Mouse (Mus musculus): ENCODE measurements around the gene Serpina6.
"Not testable (repeated sequence)": the region's sequence is repeated elsewhere in the genome, so short reads cannot be mapped to it uniquely, and the experiment has no call there.

The Serpina6 gene

DNA sequence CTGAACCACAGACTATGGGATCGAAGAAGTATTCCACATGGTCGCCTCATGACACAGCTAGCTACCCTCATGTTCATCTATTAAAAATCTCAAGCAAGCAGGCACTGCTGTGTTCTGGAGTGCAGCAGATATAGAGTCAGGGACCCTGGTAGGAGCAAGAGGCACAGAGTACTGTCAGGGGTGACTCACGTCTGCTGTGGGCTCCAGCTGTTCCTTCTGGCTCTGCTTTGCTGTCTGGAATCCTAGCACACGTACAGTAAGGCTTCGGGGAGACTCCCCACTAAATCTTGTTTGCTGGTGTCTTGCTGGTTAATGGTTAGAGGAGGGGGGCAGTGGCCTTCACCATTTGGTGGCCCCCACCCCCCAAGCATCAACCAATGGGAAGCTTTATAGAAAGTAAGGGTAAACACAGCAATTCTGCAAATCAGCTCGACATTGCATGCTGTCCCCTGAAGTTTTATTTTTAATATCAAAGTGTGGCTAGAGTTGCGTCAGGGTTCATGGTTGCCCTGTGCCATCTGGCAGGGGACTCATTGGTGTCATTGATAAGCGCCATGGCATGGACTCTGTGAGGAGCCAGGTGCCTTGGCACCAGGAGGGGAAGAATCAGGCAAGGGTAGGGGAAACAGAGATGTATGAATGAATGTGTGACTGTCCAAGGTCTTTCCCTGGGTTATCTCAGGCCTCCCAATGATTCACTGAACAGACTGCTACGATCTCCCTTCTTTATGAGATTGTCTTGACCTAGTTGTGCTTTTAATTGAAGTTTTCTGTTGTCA is at the start of gene Serpina6:
Gene Serpina6, minus strand, starts transcription at position 365 of the 779 bp plus-strand sequence.
- no peak for ATAC-seq (ENCODE audit: insufficient number of reproducible peaks, low FRiP score, low TSS enrichment)

DNA sequence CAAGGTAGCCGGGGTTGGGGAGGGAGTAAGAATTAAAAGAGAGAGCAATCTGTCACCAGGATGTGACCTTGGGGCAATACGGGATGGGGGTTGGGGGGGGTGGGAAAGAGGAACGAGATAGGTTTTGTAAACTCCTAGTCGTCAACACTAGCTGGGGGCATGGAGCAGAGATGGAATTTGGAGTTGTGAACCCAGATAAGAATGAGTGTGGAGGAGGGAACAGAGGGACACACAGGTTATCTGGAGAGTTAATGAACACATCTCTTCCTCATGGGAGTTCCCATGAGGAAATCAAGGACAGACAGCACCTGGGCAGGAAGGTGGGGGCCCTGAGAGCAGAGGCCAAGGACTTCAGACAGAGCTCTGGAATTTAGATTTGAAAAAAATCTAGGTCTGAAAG is 49.1 kb upstream of the Serpina6 start:
- no peak for ATAC-seq (ENCODE audit: insufficient number of reproducible peaks, low FRiP score, low TSS enrichment)

GRCm38 (mm10) chr12:103705547-103705946 is 48.5 kb upstream of the Serpina6 start:
- ATAC-seq (ENCODE audit: insufficient number of reproducible peaks, low FRiP score, low TSS enrichment): no peak

GRCm38 (mm10) chr12:103700144-103700750 is 43.2 kb upstream of the Serpina6 start:
- no peak for ATAC-seq (ENCODE audit: insufficient number of reproducible peaks, low FRiP score, low TSS enrichment)

DNA sequence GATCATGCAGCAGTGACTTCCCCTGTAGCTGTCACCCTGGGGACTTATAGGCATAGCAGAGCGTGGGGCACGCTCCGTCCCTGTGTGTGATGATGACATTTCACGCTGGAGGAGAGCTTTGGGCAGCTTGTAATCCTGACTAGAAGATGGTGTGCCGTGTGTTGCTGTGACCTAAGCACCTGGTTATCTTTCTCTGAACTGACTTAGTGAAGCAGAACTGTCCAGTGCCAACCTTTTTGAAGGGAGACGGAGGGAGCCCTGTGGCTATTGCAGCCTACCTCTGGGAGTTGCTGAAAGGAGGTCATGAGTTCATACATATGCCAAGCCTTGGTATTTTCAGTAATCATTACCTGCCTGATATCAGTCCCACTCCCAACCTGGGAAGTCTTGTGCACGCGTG is 38.4 kb upstream of the Serpina6 start, which contains the start of gene Serpina1f:
Gene Serpina1f, minus strand, starts transcription at position 101 of the 400 bp plus-strand sequence.
- ATAC-seq (ENCODE audit: insufficient number of reproducible peaks, low FRiP score, low TSS enrichment): no peak

DNA sequence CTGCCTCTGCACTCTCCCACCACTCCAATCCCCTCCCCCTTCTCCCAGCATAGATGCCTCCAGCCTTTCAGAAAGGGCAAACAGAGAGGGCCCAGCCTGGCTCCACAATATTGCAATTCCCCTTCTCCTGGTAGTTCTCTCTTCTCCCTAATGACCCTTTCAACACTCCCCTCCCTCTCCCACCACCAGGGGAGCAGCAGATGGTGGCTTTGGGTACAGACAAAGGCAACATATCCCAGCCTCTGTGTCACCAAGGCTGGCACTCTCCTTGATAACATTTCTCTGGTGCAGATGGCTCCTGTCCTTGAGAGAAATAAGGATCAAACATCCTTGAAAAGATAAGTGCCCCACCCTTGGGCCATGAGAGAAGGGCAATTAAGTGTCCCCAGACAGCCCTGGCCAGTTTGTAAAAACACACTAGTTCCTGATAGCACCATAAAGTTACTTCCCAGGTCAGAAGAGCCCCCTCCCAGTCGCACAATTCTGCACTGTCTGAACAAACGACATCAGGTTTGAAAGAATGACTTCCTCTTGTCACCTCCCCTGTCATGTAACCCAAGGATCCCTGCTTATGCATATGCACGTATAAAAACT is 31.3 kb upstream of the Serpina6 start:
- no peak for ATAC-seq (ENCODE audit: insufficient number of reproducible peaks, low FRiP score, low TSS enrichment)

GRCm38 (mm10) chr12:103687021-103687420 is 30.0 kb upstream of the Serpina6 start:
- no peak for ATAC-seq (ENCODE audit: insufficient number of reproducible peaks, low FRiP score, low TSS enrichment)

DNA sequence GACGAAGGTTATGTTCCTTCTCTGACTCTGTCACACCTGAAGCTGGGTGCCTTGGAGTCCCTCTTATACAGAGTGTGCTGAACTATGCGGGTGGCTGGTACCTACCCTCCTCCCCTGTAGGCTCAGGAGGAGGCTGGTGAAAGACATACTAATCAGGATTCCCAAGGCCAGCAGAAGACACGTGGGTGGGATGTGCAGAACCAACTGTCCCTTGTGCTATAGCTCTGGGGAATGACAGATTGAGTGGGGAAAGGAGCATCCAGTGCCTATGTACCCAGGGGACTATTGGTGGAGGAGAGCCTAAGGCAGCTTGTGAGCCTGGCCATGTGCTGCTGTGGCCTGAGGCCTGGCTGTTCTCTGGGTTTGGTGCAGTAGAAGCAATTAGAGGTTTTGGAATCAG is 29.0 kb upstream of the Serpina6 start:
- ATAC-seq (ENCODE audit: insufficient number of reproducible peaks, low FRiP score, low TSS enrichment): no peak

DNA sequence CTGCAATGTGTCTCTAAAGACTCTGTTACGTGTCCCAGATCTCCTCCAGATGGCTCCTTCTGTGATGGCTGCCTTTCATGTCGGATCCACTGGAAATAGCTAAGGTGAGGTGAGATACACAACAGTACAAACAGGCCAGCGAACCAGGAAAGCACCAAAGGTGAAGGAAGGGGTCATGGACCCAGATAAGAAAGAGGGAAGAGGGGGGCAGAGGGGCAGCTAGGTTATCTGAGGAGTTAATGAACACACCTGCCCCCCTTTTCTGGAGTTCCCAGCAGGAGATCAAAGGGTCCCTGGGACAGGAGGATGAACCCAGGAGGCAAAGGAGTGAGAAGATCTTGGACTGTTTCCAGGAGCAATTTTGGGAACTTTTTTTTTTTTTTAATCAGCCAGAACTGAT is 28.4 kb upstream of the Serpina6 start:
- no peak for ATAC-seq (ENCODE audit: insufficient number of reproducible peaks, low FRiP score, low TSS enrichment)

- ATAC-seq (ENCODE audit: insufficient number of reproducible peaks, low FRiP score, low TSS enrichment): no peak
These were observed 26.8 kb upstream of the Serpina6 start for GRCm38 (mm10) chr12:103683775-103684174.

DNA sequence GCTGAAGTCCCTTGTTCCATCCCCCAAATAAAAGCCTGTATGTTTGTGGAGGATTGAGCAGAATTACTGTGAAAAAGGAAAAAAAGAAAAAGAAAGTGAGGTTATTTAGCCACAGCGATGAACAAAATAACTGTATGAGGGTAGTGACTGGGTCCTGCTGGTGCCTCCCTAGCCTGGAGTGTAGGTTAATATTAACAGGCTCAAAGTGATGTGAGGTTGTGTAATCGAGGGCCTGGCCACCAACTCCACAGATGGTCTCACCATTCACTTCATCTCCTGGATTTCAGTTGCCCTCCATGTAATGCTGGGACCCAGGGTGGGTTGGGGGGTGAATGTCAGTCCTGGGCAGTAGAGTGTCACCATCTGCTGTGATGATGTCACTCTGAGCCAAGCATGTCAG is 24.7 kb upstream of the Serpina6 start:
- ATAC-seq (ENCODE audit: insufficient number of reproducible peaks, low FRiP score, low TSS enrichment): no peak

DNA sequence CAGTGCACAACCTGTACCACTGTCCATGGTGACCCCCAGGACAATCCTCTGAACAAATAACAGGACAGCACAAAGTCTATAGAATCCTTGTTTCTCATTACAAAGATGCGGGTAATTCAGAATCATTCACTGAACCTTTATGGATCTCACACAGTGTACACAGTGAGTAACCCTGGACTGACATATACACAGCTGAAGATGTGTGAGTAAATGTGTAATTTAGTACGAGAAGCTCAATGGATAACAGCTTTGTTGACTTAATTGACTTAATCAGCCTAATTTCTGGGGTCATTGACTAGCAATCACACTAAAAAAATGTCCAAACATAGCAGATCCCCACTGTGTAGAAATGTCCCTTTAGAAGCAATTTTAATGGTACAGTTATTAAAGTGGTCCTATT is 24.2 kb upstream of the Serpina6 start:
- no peak for ATAC-seq (ENCODE audit: insufficient number of reproducible peaks, low FRiP score, low TSS enrichment)

DNA sequence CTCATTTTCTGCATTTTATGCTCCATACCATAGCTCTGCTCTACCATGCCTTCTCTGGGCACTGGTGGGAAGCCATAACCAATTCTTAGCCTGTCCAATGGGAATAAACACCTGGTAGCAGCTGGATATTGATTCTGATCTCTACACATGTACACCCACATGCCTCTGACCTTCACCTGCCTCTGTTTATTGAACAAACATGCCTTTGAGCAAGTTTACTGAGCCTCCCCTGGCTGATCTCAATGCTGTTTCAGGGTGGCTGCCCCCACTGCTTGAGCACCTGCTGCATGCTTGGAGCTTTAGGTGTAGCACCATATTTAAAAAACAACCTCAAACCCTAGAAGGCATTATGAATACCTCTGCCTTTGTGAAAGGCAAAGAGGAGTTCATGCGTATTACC is 22.8 kb upstream of the Serpina6 start:
- not testable (repeated sequence) for ATAC-seq (ENCODE audit: insufficient number of reproducible peaks, low FRiP score, low TSS enrichment)

DNA sequence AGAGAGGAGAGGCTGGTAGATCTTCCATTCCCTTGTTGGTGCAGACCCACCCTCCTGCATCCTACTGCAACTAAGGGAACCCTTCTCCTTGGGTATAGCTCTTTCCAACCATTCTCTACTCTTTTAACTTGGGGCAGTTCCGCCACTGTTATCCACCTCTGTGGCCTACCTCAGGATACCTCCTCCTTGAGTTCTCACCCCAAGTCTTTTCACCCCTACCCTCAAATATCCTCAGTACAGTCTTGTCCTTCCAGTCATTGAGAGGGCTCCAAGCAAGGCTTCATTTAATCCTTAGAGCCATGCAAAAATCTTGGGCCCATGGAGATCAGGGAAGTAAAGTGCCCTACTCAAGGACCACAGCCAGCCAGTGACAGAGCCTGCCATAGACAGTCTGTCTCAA is 19.0 kb upstream of the Serpina6 start, which contains the start of gene Serpina16:
Gene Serpina16, minus strand, starts transcription at position 101 of the 400 bp plus-strand sequence.
- no peak for ATAC-seq (ENCODE audit: insufficient number of reproducible peaks, low FRiP score, low TSS enrichment)

DNA sequence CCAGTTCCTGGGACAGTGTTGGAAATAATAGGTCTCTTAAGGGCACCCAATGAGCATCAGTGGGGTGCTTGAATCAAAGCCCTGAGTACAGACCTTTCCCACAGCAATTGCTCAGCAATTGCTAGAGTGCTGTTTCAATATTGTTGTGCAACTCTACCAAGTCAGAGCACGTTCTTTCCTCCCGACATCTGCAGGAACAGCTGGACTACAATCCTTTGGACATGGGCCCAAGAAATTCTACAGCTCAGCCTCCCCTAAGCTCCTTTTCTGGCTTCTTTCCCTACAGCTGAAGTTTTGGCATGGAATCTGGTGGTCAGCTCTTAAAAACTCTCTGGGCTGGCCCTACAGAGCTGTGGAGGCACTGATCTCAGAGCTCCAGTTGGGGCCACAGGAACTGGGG is 16.2 kb upstream of the Serpina6 start:
- no peak for ATAC-seq (ENCODE audit: insufficient number of reproducible peaks, low FRiP score, low TSS enrichment)

- ATAC-seq (ENCODE audit: insufficient number of reproducible peaks, low FRiP score, low TSS enrichment): no peak
These were observed 14.5 kb upstream of the Serpina6 start for GRCm38 (mm10) chr12:103671483-103671882.

GRCm38 (mm10) chr12:103670964-103671363 is 14.0 kb upstream of the Serpina6 start:
- ATAC-seq (ENCODE audit: insufficient number of reproducible peaks, low FRiP score, low TSS enrichment): no peak

- ATAC-seq (ENCODE audit: insufficient number of reproducible peaks, low FRiP score, low TSS enrichment): no peak
These were observed 13.3 kb upstream of the Serpina6 start for GRCm38 (mm10) chr12:103670344-103670743.

DNA sequence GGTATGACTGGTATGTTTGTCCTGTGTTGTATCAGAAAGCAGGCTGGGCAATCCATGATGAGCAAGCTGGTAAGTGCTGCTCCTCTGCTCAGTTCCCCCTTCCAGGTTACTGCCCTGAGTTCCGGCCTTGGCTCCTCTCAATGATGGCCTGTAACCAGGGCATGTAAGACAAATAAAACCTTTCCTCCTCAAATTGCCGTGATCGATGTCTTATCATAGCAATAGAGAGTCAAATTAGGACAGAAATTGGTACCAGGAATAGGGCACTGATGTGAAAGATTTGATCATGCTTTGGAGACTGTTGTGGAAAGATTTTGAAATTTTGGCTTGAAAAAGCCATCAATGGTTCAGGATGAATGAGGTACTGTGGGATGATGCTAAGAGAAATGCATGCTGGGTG is 8.3 kb upstream of the Serpina6 start:
- ATAC-seq (ENCODE audit: insufficient number of reproducible peaks, low FRiP score, low TSS enrichment): no peak

- not testable (repeated sequence) for ATAC-seq (ENCODE audit: insufficient number of reproducible peaks, low FRiP score, low TSS enrichment)
These were observed 5.0 kb upstream of the Serpina6 start for GRCm38 (mm10) chr12:103662053-103662452.

- no peak for ATAC-seq (ENCODE audit: insufficient number of reproducible peaks, low FRiP score, low TSS enrichment)
These were observed 3.1 kb upstream of the Serpina6 start for GRCm38 (mm10) chr12:103660076-103660475.

All from cerebellum, adult (tissue).